Mouse (Mus musculus) cerebellum, adult 2 months (tissue): Measurements from ENCODE around the gene Setd7.

Experiments
- CTCF ChIP-seq: fragments of 200-500 bp; IDR thresholded peaks from 2 replicates; pipeline ENCODE4 v1.5.1; 2011; ENCODE audit warnings: low read depth, mild to moderate bottlenecking, control low read depth, low read length, moderate library complexity, borderline replicate concordance; ENCODE audit not compliant: insufficient read depth
- POLR2A ChIP-seq: fragments of 200-500 bp; IDR thresholded peaks from 2 replicates; pipeline ENCODE4 v1.6.1; 2011; ENCODE audit warnings: low read length, control low read depth, borderline replicate concordance; ENCODE audit not compliant: insufficient read depth

GRCm38 (mm10) chr3:51573915-51574314, 13.2 kb upstream of the Setd7 start:
- TF ChIP-seq CTCF (no peak), POLR2A (no peak)
